Mouse (Mus musculus): Measurements from ENCODE around the gene Dab1.

GRCm38 (mm10) chr4:104723527-104724045 is 1104.4 kb downstream of the Dab1 start:
- no peak for TF ChIP-seq CTCF (IDR thresholded peaks at IDR 0.05; ENCODE audit: control insufficient read depth, insufficient read depth, low read length)
- no peak for TF ChIP-seq POLR2A (IDR thresholded peaks at IDR 0.05; ENCODE audit: borderline replicate concordance, control insufficient read depth, low read depth, low read length)
